Mouse (Mus musculus) CH12.LX (cell line): ENCODE measurements at regions not wholly inside any gene's neighbourhood (a gene's known extent, or its start where the extent isn't known, plus 50 kb on each side); places are given as distances from the start of the nearest gene placed in this dataset.

Experiments used
- DNase-seq: peaks from one replicate; pipeline ENCODE4 v3.0.0-alpha.2; 2013; ENCODE audit errors: extremely low read depth
- H3K27ac ChIP-seq: 2 replicates; pipeline ENCODE4 v1.5.1; 2012; ENCODE audit warnings: low read depth, mild to moderate bottlenecking, control low read depth, moderate library complexity; ENCODE audit not compliant: insufficient read depth
- H3K27me3 ChIP-seq: replicated peaks from 2 replicates; pipeline ENCODE3; 2012; ENCODE audit warnings: inconsistent platforms
- H3K36me3 ChIP-seq, 2 experiments: replicated peaks in 1 of 2; 2 replicates each; pipeline versions ENCODE3 to v1.6.1; 2012; ENCODE audit warnings: inconsistent platforms in 1 of 2, low read length in 1 of 2, mild to moderate bottlenecking in 1 of 2, mixed read lengths in 1 of 2, moderate library complexity in 1 of 2; ENCODE audit not compliant: control insufficient read depth in 1 of 2, insufficient read depth in 1 of 2
- H3K4me1 ChIP-seq, 2 experiments: 2 replicates each; pipeline ENCODE4 v1.6.1; 2012; ENCODE audit warnings: inconsistent platforms in 1 of 2, moderate library complexity in 1 of 2; ENCODE audit not compliant: insufficient read depth in 2 of 2, control insufficient read depth in 1 of 2
- H3K4me2 ChIP-seq: 2 replicates; pipeline ENCODE4 v1.6.1; 2012; ENCODE audit warnings: low read depth, mild to moderate bottlenecking, control low read depth; ENCODE audit not compliant: poor library complexity, insufficient read depth, severe bottlenecking
- H3K4me3 ChIP-seq, 3 experiments: fragments of 150-350 bp in 1 of 3; sonication (generic) in 1 of 3; replicated peaks in 1 of 3; 2 replicates each; pipeline versions ENCODE3 to v1.5.1; 2011 to 2012; ENCODE audit warnings: low read depth in 2 of 3, low read length in 2 of 3, mild to moderate bottlenecking in 2 of 3, moderate library complexity in 2 of 3, control low read depth in 1 of 3, improper control_type of control experiment in 1 of 3, inconsistent platforms in 1 of 3, mixed read lengths in 1 of 3; ENCODE audit not compliant: poor library complexity in 1 of 3
- H3K79me2 ChIP-seq: replicated peaks from 2 replicates; pipeline ENCODE4 v1.6.1; 2012; ENCODE audit warnings: mild to moderate bottlenecking, moderate library complexity; ENCODE audit not compliant: control insufficient read depth, poor library complexity, insufficient read depth, severe bottlenecking; ENCODE audit errors: extremely low read depth
- H3K9ac ChIP-seq: 2 replicates; pipeline ENCODE4 v1.6.1; 2012; ENCODE audit warnings: low read depth, mild to moderate bottlenecking, control low read depth, moderate library complexity; ENCODE audit not compliant: insufficient read depth
- H3K9me3 ChIP-seq: replicated peaks from 2 replicates; pipeline ENCODE3; 2012; ENCODE audit warnings: low read length, inconsistent platforms, mixed read lengths
- BHLHE40 ChIP-seq: IDR thresholded peaks from 2 replicates; pipeline ENCODE4 v1.6.1; 2011; ENCODE audit warnings: mild to moderate bottlenecking, low read depth, low read length, improper control_type of control experiment
- CTCF ChIP-seq, 2 experiments: IDR thresholded peaks in 1 of 2; conservative IDR thresholded peaks in 1 of 2; 2 replicates each; pipeline ENCODE4 v1.5.1; 2011 to 2012; ENCODE audit warnings: low read depth in 2 of 2, low read length in 2 of 2, improper control_type of control experiment in 1 of 2, inconsistent platforms in 1 of 2, mild to moderate bottlenecking in 1 of 2, moderate library complexity in 1 of 2
- E2F4 ChIP-seq: IDR thresholded peaks from 2 replicates; pipeline ENCODE4 v1.6.1; 2011; ENCODE audit warnings: low read depth, low read length, improper control_type of control experiment; ENCODE audit not compliant: insufficient replicate concordance
- EP300 ChIP-seq: IDR thresholded peaks from 2 replicates; pipeline ENCODE4 v1.6.1; 2011; ENCODE audit warnings: low read length, improper control_type of control experiment
- GABPA ChIP-seq: IDR thresholded peaks from 2 replicates; pipeline ENCODE4 v1.6.1; 2012; ENCODE audit warnings: low read depth, low read length, improper control_type of control experiment, inconsistent platforms; ENCODE audit not compliant: insufficient replicate concordance
- HCFC1 ChIP-seq: IDR thresholded peaks from 2 replicates; pipeline ENCODE4 v1.6.1; 2012; ENCODE audit warnings: low read depth, mild to moderate bottlenecking, inconsistent platforms, low read length, improper control_type of control experiment
- JUN ChIP-seq: IDR thresholded peaks from 2 replicates; pipeline ENCODE4 v1.6.1; 2011; ENCODE audit warnings: low read depth, mild to moderate bottlenecking, low read length, improper control_type of control experiment, moderate library complexity; ENCODE audit not compliant: insufficient read depth
- MAX ChIP-seq: IDR thresholded peaks from 2 replicates; pipeline ENCODE4 v1.6.1; 2011; ENCODE audit warnings: low read length, improper control_type of control experiment
- NELFE ChIP-seq: IDR thresholded peaks from 2 replicates; pipeline ENCODE4 v1.6.1; 2011; ENCODE audit warnings: low read depth, low read length, improper control_type of control experiment
- POLR2A ChIP-seq: IDR thresholded peaks from 2 replicates; pipeline ENCODE4 v1.6.1; 2011; ENCODE audit warnings: low read depth, mild to moderate bottlenecking, improper control_type of control experiment, low read length
- RCOR1 ChIP-seq: conservative IDR thresholded peaks from 2 replicates; pipeline ENCODE4 v1.6.1; 2012; ENCODE audit warnings: low read depth, mild to moderate bottlenecking, inconsistent platforms, low read length, improper control_type of control experiment
- SMC3 ChIP-seq: IDR thresholded peaks from 2 replicates; pipeline ENCODE4 v1.6.1; 2011; ENCODE audit warnings: low read depth, low read length, improper control_type of control experiment
- TBP ChIP-seq: conservative IDR thresholded peaks from 2 replicates; pipeline ENCODE4 v1.6.1; 2011; ENCODE audit warnings: low read depth, low read length, improper control_type of control experiment
- USF2 ChIP-seq: conservative IDR thresholded peaks from 2 replicates; pipeline ENCODE4 v1.6.1; 2011; ENCODE audit warnings: low read depth, low read length, improper control_type of control experiment
- ZC3H11A ChIP-seq: IDR thresholded peaks from 2 replicates; pipeline ENCODE4 v1.6.1; 2012; ENCODE audit warnings: low read depth, mild to moderate bottlenecking, inconsistent platforms, low read length, improper control_type of control experiment
- ZMIZ1 ChIP-seq: IDR thresholded peaks from 2 replicates; pipeline ENCODE4 v1.6.1; 2012; ENCODE audit warnings: low read depth, mild to moderate bottlenecking, inconsistent platforms, low read length, improper control_type of control experiment
- ZNF384 ChIP-seq: IDR thresholded peaks from 2 replicates; pipeline ENCODE4 v1.6.1; 2012; ENCODE audit warnings: low read depth, low read length, improper control_type of control experiment, inconsistent platforms
- dilution Hi-C: fragments of 300-500 bp; cut with MboI; formaldehyde crosslinking; loops from 2 replicates; pipeline ENCODE4 v1.14.3; 2020; ENCODE audit warnings: low sequenced_read_pairs; ENCODE audit not compliant: extremely low pct_unique_long_range_greater_than_20kb, extremely low pct_ligation_motif_present
- in situ Hi-C: fragments of 300-500 bp; cut with MboI; formaldehyde crosslinking; loops from 3 replicates; pipeline ENCODE4 v1.14.3; 2019; ENCODE audit warnings: low sequenced_read_pairs, low pct_ligation_motif_present, low pct_unique_long_range_greater_than_20kb, mixed read lengths

- Histone ChIP-seq H3K4me2 (no peak overlapping the region), H3K9me3 (no peaks in the 10 kb centered on the region), H3K36me3 (no peaks in the 10 kb centered on the region), H3K4me1 (peaks cover 8 to 19% of the 10 kb centered on the region in 2 experiments), H3K27me3 (no peaks in the 10 kb centered on the region), H3K4me3 (no peak overlapping the region), H3K27ac (no peak overlapping the region), H3K79me2 (no peaks in the 10 kb centered on the region), H3K9ac (no peak overlapping the region)
- dilution Hi-C loops: no loop called here
- TF ChIP-seq POLR2A (no peak), ZNF384 (no peak), BHLHE40 (no peak), CTCF (conservative IDR thresholded peaks at IDR 0.05 in 1 of 2, IDR thresholded peaks at IDR 0.05 in 1 of 2; ENCODE audit: low read depth in 2 of 2, low read length in 2 of 2) (no peak), USF2 (no peak), GABPA (no peak), NELFE (no peak), MAX (no peak)
- no peak for DNase-seq
- in situ Hi-C loops: no loop called here
Observed at GRCm38 (mm10) chr8:34692606-34693005, 581.1 kb upstream of the Gm10131 start.

- Histone ChIP-seq H3K79me2 (no peaks in the 10 kb centered on the region), H3K27me3 (no peaks in the 10 kb centered on the region), H3K36me3 (no peaks in the 10 kb centered on the region), H3K4me3 (no peak overlapping the region), H3K9me3 (no peaks in the 10 kb centered on the region), H3K27ac (no peak overlapping the region), H3K4me2 (no peak overlapping the region), H3K4me1 (peaks cover 8 to 19% of the 10 kb centered on the region in 2 experiments), H3K9ac (no peak overlapping the region)
- DNase-seq: no peak
- in situ Hi-C loops (no loop called here), dilution Hi-C loops (no loop called here)
- TF ChIP-seq RCOR1 (no peak), GABPA (no peak), E2F4 (no peak), SMC3 (no peak), BHLHE40 (no peak), JUN (no peak), ZMIZ1 (no peak), HCFC1 (no peak), EP300 (no peak), ZC3H11A (no peak), TBP (no peak)
Observed at GRCm38 (mm10) chr8:34691776-34692175, 580.2 kb upstream of the Gm10131 start.
